In the genomic region with DNA sequence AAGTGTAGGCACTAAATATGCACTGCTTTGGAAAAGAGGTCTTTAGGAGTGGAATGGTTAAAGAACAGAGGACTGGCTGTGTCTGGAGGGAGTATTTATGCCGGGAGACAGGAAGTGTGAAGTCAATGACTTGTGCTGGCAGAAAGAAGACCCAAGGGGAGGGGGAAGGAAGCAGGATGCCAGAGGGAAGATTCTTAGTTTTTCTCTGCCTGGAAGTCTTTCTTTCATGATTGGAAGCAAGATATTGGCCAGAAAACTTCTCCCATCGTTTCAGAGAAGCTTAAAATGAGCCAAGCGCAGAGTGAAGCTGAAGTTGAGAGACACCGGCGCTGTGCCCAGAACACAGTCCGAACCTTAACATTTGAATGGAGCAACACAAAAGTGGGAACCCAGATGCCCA, we compare ENCODE assay signal across 9 mouse cellular contexts. TPM values are rescaled to one million over a fixed set of nuclear protein-coding genes. Genes with fewer than 3 reads are reported as not detected.
DNase-seq lines count a peak whose midpoint lies in the region; ATAC-seq and TF ChIP-seq lines count a peak whose summit lies in the region.
"Had no signal": no experiment of that assay in that cellular context is flagged by ENCODE, and none has a peak within 500 bp of the region (broad histone marks: within the 10 kb centered on the region; RNA-seq: fewer than 3 reads in every experiment).

No protein-coding gene starts in this region.

- H3K36me3 ChIP-seq in heart, embryonic 12.5 days: no peaks in the 10 kb centered on the region
- H3K36me3 ChIP-seq in intestine, embryonic 16.5 days (ENCODE audit: control insufficient read depth, insufficient read depth, low read length): no peaks in the 10 kb centered on the region
- H3K36me3 ChIP-seq in hindbrain, embryonic 11.5 days (ENCODE audit: control insufficient read depth, insufficient read depth, low read length): no peaks in the 10 kb centered on the region

- H3K4me2 ChIP-seq in heart, embryonic 12.5 days: no peak overlapping the region
- no peak overlapping the region for H3K4me2 ChIP-seq in intestine, embryonic 16.5 days (ENCODE audit: low read depth, low read length)
- H3K4me2 ChIP-seq in hindbrain, embryonic 11.5 days (replicated peaks; ENCODE audit: low read depth, low read length): no peak overlapping the region

- TF ChIP-seq POLR2A in bone marrow macrophage, adult 2 months (IDR thresholded peaks at IDR 0.05; ENCODE audit: borderline replicate concordance, low read depth, low read length): no peak

- no peak for TF ChIP-seq CTCF in bone marrow macrophage, adult 2 months (IDR thresholded peaks at IDR 0.05; ENCODE audit: low read depth, low read length)

- H3K27ac ChIP-seq in heart, embryonic 12.5 days (ENCODE audit: poor library complexity, severe bottlenecking): no peak overlapping the region
- peak overlapping the region; percentile 59 for H3K27ac ChIP-seq in bone marrow macrophage, adult 2 months (ENCODE audit: insufficient read depth, low read depth, low read length)
- peak overlapping the region; percentile 41; the same call in 1 of the 2 replicates for H3K27ac ChIP-seq in intestine, embryonic 16.5 days (ENCODE audit: low read length)
- H3K27ac ChIP-seq in hindbrain, embryonic 11.5 days (ENCODE audit: low read depth, low read length): no peak overlapping the region

- H3K9ac ChIP-seq in heart, embryonic 12.5 days: no peak overlapping the region
- H3K9ac ChIP-seq in intestine, embryonic 16.5 days (ENCODE audit: low read depth, low read length): no peak overlapping the region
- H3K9ac ChIP-seq in hindbrain, embryonic 11.5 days (ENCODE audit: low read depth, low read length): no peak overlapping the region

- no peak overlapping the region for H3K4me3 ChIP-seq in heart, embryonic 12.5 days
- no peak overlapping the region for H3K4me3 ChIP-seq in bone marrow macrophage, adult 2 months (ENCODE audit: insufficient read depth, low read length)
- H3K4me3 ChIP-seq in intestine, embryonic 16.5 days (ENCODE audit: low read length): no peak overlapping the region
- H3K4me3 ChIP-seq in hindbrain, embryonic 11.5 days (ENCODE audit: low read depth, low read length): no peak overlapping the region
- H3K4me3 ChIP-seq: erythroblast, embryonic 14.5 days had no signal

- no peak for ATAC-seq in heart, embryonic 12.5 days (ENCODE audit: insufficient number of reproducible peaks, low FRiP score)
- ATAC-seq in frontal cortex, adult (ENCODE audit: low TSS enrichment): peak; percentile 90
- ATAC-seq in intestine, embryonic 16.5 days: peak; percentile 60; the same call in 1 of the 2 replicates
- no peak for ATAC-seq in hindbrain, embryonic 11.5 days (ENCODE audit: low FRiP score)

- H3K9me3 ChIP-seq in heart, embryonic 12.5 days (replicated peaks): no peaks in the 10 kb centered on the region
- no peaks in the 10 kb centered on the region for H3K9me3 ChIP-seq in intestine, embryonic 16.5 days (ENCODE audit: control insufficient read depth, low read length)
- no peaks in the 10 kb centered on the region for H3K9me3 ChIP-seq in hindbrain, embryonic 11.5 days (ENCODE audit: control insufficient read depth, low read length)

- DNase-seq in heart, adult 11 months: peak; percentile 95
- peak; percentile 23 for DNase-seq in right cerebral cortex, postnatal 25 days
- DNase-seq in Muller cell, postnatal 12 days (ENCODE audit: inconsistent ontology term): no peak
- DNase-seq in hindbrain, embryonic 11.5 days (ENCODE audit: low spot score): no peak

- 68% methylated on average over 6 of the region's 6 CpGs for WGBS in heart, embryonic 12.5 days
- 61% methylated on average over 6 of the region's 6 CpGs for WGBS in intestine, embryonic 16.5 days
- WGBS in hindbrain, embryonic 11.5 days: 79% methylated on average over 6 of the region's 6 CpGs

- H3K27me3 ChIP-seq in heart, embryonic 12.5 days (replicated peaks): no peaks in the 10 kb centered on the region
- H3K27me3 ChIP-seq in intestine, embryonic 16.5 days (replicated peaks; ENCODE audit: control insufficient read depth, insufficient read depth, low read length): no peaks in the 10 kb centered on the region
- H3K27me3 ChIP-seq in hindbrain, embryonic 11.5 days (ENCODE audit: control insufficient read depth, insufficient read depth, low read length): no peaks in the 10 kb centered on the region

- peaks cover 3% of the 10 kb centered on the region; the same call in 1 of the 2 replicates for H3K4me1 ChIP-seq in heart, embryonic 12.5 days (replicated peaks)
- peaks cover 21% of the 10 kb centered on the region for H3K4me1 ChIP-seq in bone marrow macrophage, adult 2 months (ENCODE audit: control insufficient read depth, insufficient read depth, low read length)
- H3K4me1 ChIP-seq in intestine, embryonic 16.5 days (ENCODE audit: control insufficient read depth, insufficient read depth, low read length): 0 out of 2 replicates have a peak, but pooled peaks cover 4% of the 10 kb centered on the region
- H3K4me1 ChIP-seq in hindbrain, embryonic 11.5 days (replicated peaks; ENCODE audit: control insufficient read depth, insufficient read depth, low read length): no peaks in the 10 kb centered on the region

RNA-seq across cellular contexts. Expression of a gene that starts 36.9 kb away (rescaled TPM):
- 105 and 108 TPM in 2 replicates for polyA plus RNA-seq in heart, embryonic 12.5 days (2016; fragmentation: Nextera tagmentation; extraction: Ambion mirVana)
- 31.7 and 40.9 TPM in 2 replicates for polyA plus RNA-seq in bone marrow macrophage, adult 2 months (2012; ENCODE audit: insufficient read depth, insufficient read length, missing spikeins)
- polyA plus RNA-seq in intestine, embryonic 16.5 days (2015; fragmentation: Nextera tagmentation; extraction: Ambion mirVana): 115 and 130 TPM in 2 replicates
- 235 and 239 TPM in 2 replicates for polyA plus RNA-seq in hindbrain, embryonic 11.5 days (2014; fragmentation: Nextera tagmentation; extraction: Ambion mirVana)

RNA-seq across cellular contexts. Expression of a gene that starts 52.8 kb away (rescaled TPM):
- 50.5 and 50.7 TPM in 2 replicates for polyA plus RNA-seq in heart, embryonic 12.5 days (2016; fragmentation: Nextera tagmentation; extraction: Ambion mirVana)
- polyA plus RNA-seq in bone marrow macrophage, adult 2 months (2012; ENCODE audit: insufficient read depth, insufficient read length, missing spikeins): 7.6 and 9.4 TPM in 2 replicates
- 43.4 and 44.4 TPM in 2 replicates for polyA plus RNA-seq in intestine, embryonic 16.5 days (2015; fragmentation: Nextera tagmentation; extraction: Ambion mirVana)
- 49.9 and 56.2 TPM in 2 replicates for polyA plus RNA-seq in hindbrain, embryonic 11.5 days (2014; fragmentation: Nextera tagmentation; extraction: Ambion mirVana)

Comparison
In these comparisons a context has a peak if more than half of its experiments do, and no peak if none do; other contexts are left out.
1. DNase-seq: peak in heart, adult 11 months (single experiment) and right cerebral cortex, postnatal 25 days (single experiment); none in Muller cell, postnatal 12 days (single experiment) and hindbrain, embryonic 11.5 days (single experiment).
2. ATAC-seq: peak in frontal cortex, adult (single experiment) and intestine, embryonic 16.5 days (single experiment); none in heart, embryonic 12.5 days (single experiment) and hindbrain, embryonic 11.5 days (single experiment).
3. H3K27ac ChIP-seq: peak in bone marrow macrophage, adult 2 months (single experiment) and intestine, embryonic 16.5 days (single experiment); none in heart, embryonic 12.5 days (single experiment) and hindbrain, embryonic 11.5 days (single experiment).